Comparison of ENCODE assay signal across 10 mouse cellular contexts in genomic region chr7:130914693-130915363, GRCm38 (mm10). TPM values are rescaled to one million over a fixed set of nuclear protein-coding genes. Genes with fewer than 3 reads are reported as not detected.
DNase-seq lines count a peak whose midpoint lies in the region; ATAC-seq and TF ChIP-seq lines count a peak whose summit lies in the region.
"Had no signal": no experiment of that assay in that cellular context is flagged by ENCODE, and none has a peak within 500 bp of the region (broad histone marks: within the 10 kb centered on the region; RNA-seq: fewer than 3 reads in every experiment).

No protein-coding gene starts in this region.

- H3K4me3 ChIP-seq in stomach, postnatal 0 days (ENCODE audit: low read depth, low read length) = no peak overlapping the region
- H3K4me3 ChIP-seq: liver, embryonic 13.5 days; stomach, embryonic 15.5 days had no signal

- H3K4me1 ChIP-seq in stomach, postnatal 0 days (replicated peaks; ENCODE audit: control insufficient read depth, insufficient read depth) = no peaks in the 10 kb centered on the region
- H3K4me1 ChIP-seq: liver, embryonic 13.5 days; stomach, embryonic 15.5 days had no signal

- H3K4me2 ChIP-seq in stomach, postnatal 0 days (replicated peaks; ENCODE audit: low read depth) = no peak overlapping the region
- H3K4me2 ChIP-seq: liver, embryonic 13.5 days; stomach, embryonic 15.5 days had no signal

- H3K36me3 ChIP-seq in stomach, postnatal 0 days (ENCODE audit: control insufficient read depth, insufficient read depth, low read length) = peaks cover 3% of the 10 kb centered on the region; the same call in 1 of the 2 replicates
- H3K36me3 ChIP-seq: liver, embryonic 13.5 days had no signal

- DNase-seq in adrenal gland, adult 2 months = peak; percentile 25
- no peak for DNase-seq in adrenal gland, postnatal 25 days
- DNase-seq in kidney, postnatal 10 days = peak; percentile 47
- DNase-seq in kidney, postnatal 4 days = no peak
- peak; percentile 56 for DNase-seq in ES-CJ7 (ENCODE audit: low read depth, low spot score)
- DNase-seq in heart, postnatal 4 days = peak; percentile 34
- DNase-seq in stomach, postnatal 0 days (ENCODE audit: low spot score) = no peak
- DNase-seq in right cerebral cortex, postnatal 10 days (ENCODE audit: low spot score in 2 of 2) = no peak
- DNase-seq: liver, embryonic 13.5 days had no signal

- TF ChIP-seq CTCF in stomach, postnatal 0 days (IDR thresholded peaks at IDR 0.05; ENCODE audit: low read depth) = peak; percentile 88

- no peak for TF ChIP-seq EP300 in stomach, postnatal 0 days (optimal IDR thresholded peaks at IDR 0.05)

- no peaks in the 10 kb centered on the region for H3K9me3 ChIP-seq in stomach, postnatal 0 days (ENCODE audit: control insufficient read depth, low read length)
- H3K9me3 ChIP-seq: liver, embryonic 13.5 days; stomach, embryonic 15.5 days had no signal

- no peak overlapping the region for H3K27ac ChIP-seq in stomach, postnatal 0 days (replicated peaks)
- H3K27ac ChIP-seq: liver, embryonic 13.5 days; stomach, embryonic 15.5 days had no signal

- ATAC-seq in stomach, postnatal 0 days (ENCODE audit: low FRiP score, low TSS enrichment) = no peak

- H3K9ac ChIP-seq in stomach, postnatal 0 days (ENCODE audit: low read length) = no peak overlapping the region
- H3K9ac ChIP-seq: liver, embryonic 13.5 days; stomach, embryonic 15.5 days had no signal

- 42% methylated on average over 5 of the region's 5 CpGs for WGBS in stomach, postnatal 0 days

- H3K27me3 ChIP-seq in stomach, postnatal 0 days (ENCODE audit: control insufficient read depth, insufficient read depth, low read length) = no peaks in the 10 kb centered on the region
- H3K27me3 ChIP-seq: liver, embryonic 13.5 days; stomach, embryonic 15.5 days had no signal

RNA-seq across cellular contexts. Expression of gene Htra1, which starts 21.1 kb away (rescaled TPM):
- 10 to 100 TPM; 34.5 to 87.0 TPM for total RNA-seq in adrenal gland, adult 2 months (2021)
- 90.6 and 134 TPM in 2 replicates for polyA plus RNA-seq in adrenal gland, adult 2 months (2012; rRNA removed)
- 38.3 and 45.7 TPM in 2 replicates for total RNA-seq in adrenal gland, postnatal 25 days (2021)
- total RNA-seq in heart, postnatal 4 days (2021) = 100 to 1,000 TPM; 125 to 139 TPM
- polyA plus RNA-seq in stomach, postnatal 0 days (2015; fragmentation: Nextera tagmentation; extraction: Ambion mirVana) = 48.6 and 51.6 TPM in 2 replicates

RNA-seq across cellular contexts. Expression of gene Plekha1, which starts 49.3 kb away (rescaled TPM):
- 10 to 100 TPM; 22.5 to 30.1 TPM for total RNA-seq in adrenal gland, adult 2 months (2021)
- polyA plus RNA-seq in adrenal gland, adult 2 months (2012; rRNA removed) = 11.0 and 11.2 TPM in 2 replicates
- total RNA-seq in adrenal gland, postnatal 25 days (2021) = 26.7 and 32.6 TPM in 2 replicates
- 10 to 100 TPM; 60.1 TPM for total RNA-seq in heart, postnatal 4 days (2021)
- 32.1 and 34.1 TPM in 2 replicates for polyA plus RNA-seq in stomach, postnatal 0 days (2015; fragmentation: Nextera tagmentation; extraction: Ambion mirVana)

Comparison
In these comparisons a context has a peak if more than half of its experiments do, and no peak if none do; other contexts are left out.
1. DNase-seq: peak in adrenal gland, adult 2 months (single experiment), kidney, postnatal 10 days (single experiment), ES-CJ7 (single experiment) and heart, postnatal 4 days (single experiment); none in adrenal gland, postnatal 25 days (single experiment), kidney, postnatal 4 days (0 of 2), stomach, postnatal 0 days (single experiment) and right cerebral cortex, postnatal 10 days (0 of 2).